Mouse (Mus musculus) limb, embryonic 10.5 days (tissue): ENCODE results near the gene Fut7. TPM values are rescaled to one million over a fixed set of nuclear protein-coding genes. Genes with fewer than 3 reads are reported as not detected.
"Not testable (repeated sequence)": the region's sequence is repeated elsewhere in the genome, so short reads cannot be mapped to it uniquely, and the experiment has no call there.

Experiments used
- DNase-seq: peaks from one replicate; pipeline ENCODE4 v3.0.0-alpha.2; 2017; ENCODE audit warnings: low spot score
- H3K27ac ChIP-seq: fragments of 300-500 bp; sonication (generic); 2 replicates; pipeline ENCODE4 v1.5.1; 2016; ENCODE audit warnings: mild to moderate bottlenecking
- H3K27me3 ChIP-seq: fragments of 300-500 bp; sonication (generic); 2 replicates; pipeline ENCODE4 v1.6.1; 2016; ENCODE audit warnings: low read depth, mild to moderate bottlenecking; ENCODE audit not compliant: poor library complexity, severe bottlenecking
- H3K36me3 ChIP-seq: fragments of 300-500 bp; sonication (generic); 2 replicates; pipeline ENCODE4 v1.6.1; 2016; ENCODE audit warnings: mild to moderate bottlenecking, moderate library complexity
- H3K4me1 ChIP-seq: fragments of 300-500 bp; sonication (generic); 2 replicates; pipeline ENCODE4 v1.6.1; 2016
- H3K4me3 ChIP-seq: fragments of 300-500 bp; sonication (generic); 2 replicates; pipeline ENCODE4 v1.5.1; 2016; ENCODE audit warnings: mild to moderate bottlenecking, moderate library complexity
- H3K9me3 ChIP-seq: fragments of 300-500 bp; sonication (generic); replicated peaks from 2 replicates; pipeline ENCODE4 v1.6.1; 2016; ENCODE audit warnings: mild to moderate bottlenecking
- WGBS: fragments of 180-500 bp; shearing (Covaris S2); methylation state at CpG from one replicate; pipeline ENCODE4 v1.1.7; 2016; 5-methylcytosine and 5-hydroxymethylcytosine counted together
- polyA plus RNA-seq: library from polyadenylated mRNA; unstranded; fragments of >200 nt; fragmentation: Nextera tagmentation; extraction: Ambion mirVana; gene quantifications from 2 replicates; pipeline ENCODE4 v1.2.1, GENCODE M21; 2016

The Fut7 gene
- polyA plus RNA-seq, 1 experiment from 2014 or later: not detected

DNA sequence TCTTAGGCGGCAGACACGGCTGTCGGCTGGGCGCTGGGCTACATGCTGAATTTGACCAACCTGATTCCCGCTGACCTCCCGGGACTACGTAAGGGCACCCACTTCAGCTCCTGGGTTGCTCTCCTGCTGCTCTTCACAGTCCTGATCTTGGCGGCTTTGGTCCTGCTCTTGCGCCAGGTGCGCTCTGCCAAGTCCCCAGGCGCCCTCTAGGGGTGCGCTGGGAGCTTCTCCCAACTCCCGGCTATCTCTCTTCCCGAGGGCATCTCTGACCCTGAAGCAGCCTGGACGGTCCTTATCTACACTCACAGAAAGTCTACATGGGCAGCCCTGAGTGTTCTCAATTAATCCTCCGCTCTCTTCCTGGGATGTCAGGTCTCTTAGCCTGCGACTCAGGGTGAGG lies 22.3 kb upstream of the Fut7 start:
- no peak for DNase-seq
- H3K4me1 ChIP-seq: peaks cover 22% of the 10 kb centered on the region
- no peaks in the 10 kb centered on the region for H3K9me3 ChIP-seq
- H3K4me3 ChIP-seq: no peak overlapping the region
- peaks cover 99% of the 10 kb centered on the region for H3K27me3 ChIP-seq
- H3K27ac ChIP-seq: no peak overlapping the region
- H3K36me3 ChIP-seq: no peaks in the 10 kb centered on the region
- WGBS: 3% methylated on average over 17 of the region's 17 CpGs

DNA sequence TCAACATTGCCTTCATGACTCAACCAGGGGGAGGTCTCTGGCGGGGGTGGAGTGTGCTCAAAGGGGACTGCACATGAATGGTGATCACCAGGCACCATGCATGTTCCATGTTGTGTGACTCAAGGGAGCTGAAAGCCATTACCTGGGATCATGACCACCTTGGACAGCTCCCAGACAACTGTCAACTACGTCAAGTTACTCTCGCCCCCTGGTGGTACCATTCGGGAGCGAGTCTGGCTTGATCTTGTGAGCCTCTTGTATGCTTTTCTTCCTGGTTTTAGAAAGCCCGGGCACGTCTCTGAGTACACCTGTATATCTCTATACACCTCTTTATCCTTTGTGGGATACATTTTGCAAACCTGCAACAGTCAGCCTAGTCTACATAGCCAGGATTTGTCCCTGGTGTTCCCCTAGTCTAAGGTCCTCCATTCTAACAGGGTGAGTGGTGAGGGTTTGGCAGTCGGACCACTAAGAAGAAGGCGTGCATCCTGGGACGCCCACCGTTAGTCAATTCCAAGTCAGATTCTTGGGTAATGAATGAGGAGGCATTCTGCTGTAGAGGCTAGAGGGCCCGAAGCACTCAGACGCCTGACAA lies 20.6 kb upstream of the Fut7 start:
- Histone ChIP-seq H3K4me1 (peaks cover 7% of the 10 kb centered on the region), H3K27ac (no peak overlapping the region), H3K4me3 (peak overlapping the region; percentile 58), H3K36me3 (no peaks in the 10 kb centered on the region), H3K27me3 (peaks cover 87% of the 10 kb centered on the region), H3K9me3 (no peaks in the 10 kb centered on the region)
- peak; percentile 90 for DNase-seq
- under 1% methylated on average over 13 of the region's 13 CpGs for WGBS

DNA sequence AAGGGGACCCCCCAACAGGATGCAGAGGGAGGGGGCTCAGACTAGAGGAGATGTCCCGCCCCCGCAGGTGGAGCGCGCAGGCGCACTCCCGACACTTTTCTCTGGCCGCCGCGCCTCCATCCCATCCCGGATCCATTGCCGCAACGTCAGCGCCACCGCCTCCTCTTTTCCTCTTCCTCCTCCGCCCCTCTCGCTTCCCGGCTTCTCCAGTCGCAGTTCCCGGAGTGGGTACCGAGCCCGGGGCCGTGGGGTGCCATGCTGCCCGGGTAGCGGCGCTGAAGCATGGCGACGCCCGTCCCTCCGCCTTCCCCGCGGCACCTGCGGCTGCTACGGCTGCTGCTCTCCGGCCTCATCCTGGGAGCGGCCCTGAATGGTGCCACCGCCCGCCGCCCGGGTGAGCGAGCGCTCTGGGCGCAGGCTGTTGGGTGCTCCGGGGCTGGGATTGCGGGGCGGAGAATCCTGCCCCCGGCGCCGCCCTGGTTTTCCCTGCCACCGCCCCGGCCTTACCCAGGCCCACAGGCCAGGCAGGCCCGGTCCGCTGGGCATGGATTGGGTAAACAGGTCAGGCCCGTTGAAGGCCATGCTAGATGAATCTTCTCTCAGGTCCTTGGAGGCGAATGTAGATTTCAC lies 20.0 kb upstream of the Fut7 start:
- Histone ChIP-seq H3K27me3 (peaks cover 86% of the 10 kb centered on the region), H3K9me3 (no peaks in the 10 kb centered on the region), H3K27ac (no peak overlapping the region), H3K4me1 (peaks cover 7% of the 10 kb centered on the region), H3K36me3 (no peaks in the 10 kb centered on the region), H3K4me3 (peak overlapping the region; percentile 58)
- DNase-seq: peak; percentile 44
- 2% methylated on average over 54 of the region's 54 CpGs for WGBS

DNA sequence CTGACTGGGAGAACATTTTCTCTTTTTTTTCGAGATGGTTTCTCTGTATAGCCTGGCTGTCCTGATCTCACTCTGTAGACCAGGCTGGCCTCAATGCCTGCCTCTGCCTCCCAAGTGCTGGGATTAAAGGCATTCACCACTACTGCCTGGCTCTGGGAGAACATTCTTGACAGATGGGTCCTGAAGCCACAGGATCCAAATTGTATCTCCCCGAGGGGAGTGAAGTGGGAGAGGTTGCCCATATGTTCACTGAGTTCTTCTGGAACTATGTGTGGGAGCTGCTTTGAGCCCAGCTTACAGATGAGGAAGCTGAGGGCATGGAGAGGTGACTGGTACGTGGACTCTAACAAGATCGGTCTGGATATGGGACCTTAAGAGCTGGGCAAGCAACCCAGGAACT lies 19.1 kb upstream of the Fut7 start:
- H3K9me3 ChIP-seq: no peaks in the 10 kb centered on the region

GRCm38 (mm10) chr2:25408908-25409307 lies 14.2 kb upstream of the Fut7 start:
- Histone ChIP-seq H3K36me3 (no peaks in the 10 kb centered on the region), H3K4me1 (no peaks in the 10 kb centered on the region), H3K9me3 (no peaks in the 10 kb centered on the region), H3K27ac (no peak overlapping the region), H3K4me3 (no peak overlapping the region), H3K27me3 (peaks cover 36% of the 10 kb centered on the region)
- no peak for DNase-seq
- 82% methylated on average over 10 of the region's 10 CpGs for WGBS

More for the DNA sequence above, 19.1 kb upstream of the Fut7 start:
- no peak for DNase-seq
- no peak overlapping the region for H3K27ac ChIP-seq
- peaks cover 83% of the 10 kb centered on the region for H3K27me3 ChIP-seq
- 83% methylated on average over 4 of the region's 4 CpGs for WGBS
- peaks cover 7% of the 10 kb centered on the region for H3K4me1 ChIP-seq
- no peaks in the 10 kb centered on the region for H3K36me3 ChIP-seq
- no peak overlapping the region for H3K4me3 ChIP-seq

- not testable (repeated sequence) for H3K36me3 ChIP-seq, H3K4me3 ChIP-seq, H3K27me3 ChIP-seq, H3K9me3 ChIP-seq, H3K27ac ChIP-seq, DNase-seq, H3K4me1 ChIP-seq
Measured at GRCm38 (mm10) chr2:25413436-25413835, 9.6 kb upstream of the Fut7 start.

- no peak overlapping the region for H3K4me3 ChIP-seq
- no peak for DNase-seq
- no peaks in the 10 kb centered on the region for H3K36me3 ChIP-seq
- H3K27me3 ChIP-seq: peaks cover 9% of the 10 kb centered on the region
- H3K27ac ChIP-seq: no peak overlapping the region
- H3K9me3 ChIP-seq: no peaks in the 10 kb centered on the region
- WGBS: 39% methylated on average over 3 of the region's 3 CpGs
- no peaks in the 10 kb centered on the region for H3K4me1 ChIP-seq
Measured at GRCm38 (mm10) chr2:25417426-25417825, 5.6 kb upstream of the Fut7 start.

DNA sequence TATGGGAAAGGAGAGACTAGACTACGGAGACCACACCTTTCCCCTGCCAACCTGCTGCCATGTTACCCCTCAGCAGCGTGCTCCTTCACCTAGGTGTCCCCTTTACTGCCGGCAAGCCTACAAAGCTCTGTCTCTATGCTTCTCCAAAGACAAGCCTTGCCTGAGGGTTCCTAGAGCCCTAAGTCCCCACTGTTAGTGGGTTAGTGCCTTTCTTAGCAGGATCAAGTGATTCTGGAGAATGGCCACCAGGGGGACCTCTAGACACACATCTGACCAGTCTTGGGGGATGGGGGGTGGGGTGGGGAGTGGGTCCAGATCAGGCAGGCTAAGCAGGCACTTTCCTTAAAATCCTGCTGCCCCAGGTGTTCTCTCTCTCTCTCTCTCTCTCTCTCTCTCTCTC lies 1.2 kb upstream of the Fut7 start:
- WGBS: 24% methylated on average over 3 of the region's 3 CpGs
- Histone ChIP-seq H3K27me3 (peaks cover 53% of the 10 kb centered on the region), H3K27ac (no peak overlapping the region), H3K4me3 (no peak overlapping the region), H3K36me3 (no peaks in the 10 kb centered on the region), H3K4me1 (no peaks in the 10 kb centered on the region), H3K9me3 (no peaks in the 10 kb centered on the region)
- DNase-seq: peak; percentile 71

- peaks cover 54% of the 10 kb centered on the region for H3K27me3 ChIP-seq
- WGBS: 79% methylated on average over 1 of the region's 1 CpGs
- DNase-seq: no peak
Measured at GRCm38 (mm10) chr2:25423626-25424025, 559 bp downstream of the Fut7 start.

GRCm38 (mm10) chr2:25425481-25425880 lies 2.4 kb downstream of the Fut7 start:
- H3K27me3 ChIP-seq: peaks cover 71% of the 10 kb centered on the region
- DNase-seq: no peak
- H3K36me3 ChIP-seq: no peaks in the 10 kb centered on the region
- peaks cover 14% of the 10 kb centered on the region for H3K4me1 ChIP-seq
- no peak overlapping the region for H3K27ac ChIP-seq
- no peaks in the 10 kb centered on the region for H3K9me3 ChIP-seq
- 49% methylated on average over 27 of the region's 27 CpGs for WGBS
- H3K4me3 ChIP-seq: no peak overlapping the region

More at GRCm38 (mm10) chr2:25423626-25424025, 559 bp downstream of the Fut7 start:
- Histone ChIP-seq H3K9me3 (no peaks in the 10 kb centered on the region), H3K36me3 (no peaks in the 10 kb centered on the region), H3K4me1 (peaks cover 6% of the 10 kb centered on the region; the same call in 1 of the 2 replicates), H3K4me3 (no peak overlapping the region), H3K27ac (no peak overlapping the region)

- Histone ChIP-seq H3K36me3 (no peaks in the 10 kb centered on the region), H3K27ac (no peak overlapping the region), H3K9me3 (no peaks in the 10 kb centered on the region), H3K4me3 (no peak overlapping the region), H3K4me1 (peaks cover 15% of the 10 kb centered on the region), H3K27me3 (peaks cover 82% of the 10 kb centered on the region)
- DNase-seq: peak; percentile 82
- 37% methylated on average over 5 of the region's 5 CpGs for WGBS
Measured at GRCm38 (mm10) chr2:25426721-25427191, 3.7 kb downstream of the Fut7 start.

DNA sequence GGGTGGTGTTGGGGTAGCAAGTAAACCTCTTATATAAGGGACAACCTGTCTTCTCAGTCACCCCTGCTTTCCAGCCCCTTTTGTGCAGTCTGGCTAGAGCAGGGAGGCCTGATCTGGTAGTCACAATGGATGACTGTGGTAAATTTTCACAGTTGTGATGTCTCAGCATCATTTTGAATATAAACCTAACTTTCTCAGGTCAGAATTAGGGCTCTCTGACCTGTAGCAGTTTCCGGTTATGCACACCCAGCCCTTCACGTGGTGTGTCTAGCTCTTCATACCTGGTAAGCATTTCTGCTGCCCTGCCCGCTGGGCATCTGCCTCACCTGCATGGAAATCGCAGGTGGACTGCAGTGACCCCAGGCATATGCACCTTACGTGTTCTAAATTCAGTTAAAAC lies 4.2 kb downstream of the Fut7 start:
- Histone ChIP-seq H3K36me3 (no peaks in the 10 kb centered on the region), H3K27ac (no peak overlapping the region), H3K4me1 (peaks cover 20% of the 10 kb centered on the region), H3K9me3 (no peaks in the 10 kb centered on the region), H3K4me3 (no peak overlapping the region), H3K27me3 (peaks cover 79% of the 10 kb centered on the region)
- DNase-seq: no peak
- WGBS: 88% methylated on average over 5 of the region's 5 CpGs

DNA sequence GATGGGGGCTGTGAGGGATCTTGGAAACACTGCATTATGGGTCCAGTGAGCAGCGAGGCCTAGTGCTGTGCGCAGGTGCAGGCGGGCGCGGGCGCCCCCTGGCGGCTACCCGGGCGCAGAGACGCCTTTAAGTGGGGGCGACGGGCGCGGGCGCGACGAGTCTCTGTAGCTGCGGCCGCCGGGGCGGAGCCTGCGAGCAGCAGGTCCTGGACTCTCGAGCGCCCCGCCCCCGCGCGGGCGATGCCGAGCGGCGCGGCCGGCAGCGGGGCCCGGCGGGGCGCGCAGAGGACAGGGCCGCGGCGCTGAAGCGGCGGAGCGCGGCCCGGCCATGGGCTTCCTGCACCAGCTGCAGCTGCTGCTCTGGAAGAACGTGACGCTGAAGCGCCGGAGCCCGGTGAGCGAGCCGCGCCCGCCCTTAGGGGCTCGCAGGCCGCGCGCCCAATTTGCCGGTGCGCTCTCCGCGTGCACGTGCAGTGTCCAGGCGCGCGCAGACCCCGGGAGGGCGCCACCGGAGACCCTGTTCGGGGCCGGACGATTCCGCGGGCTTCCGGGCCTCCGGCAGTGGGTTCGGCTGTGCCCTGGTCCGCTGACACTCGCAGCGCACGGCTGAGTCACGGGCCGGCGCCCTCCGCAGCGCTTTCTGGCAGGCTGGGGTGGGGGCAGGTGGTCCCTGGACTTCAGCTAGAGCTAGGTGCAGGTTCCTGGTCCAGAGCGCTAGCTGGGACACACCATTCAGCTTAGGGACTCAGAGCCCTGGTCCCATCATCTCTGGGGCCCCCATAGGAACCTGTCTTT lies 5.6 kb downstream of the Fut7 start, which contains the start of gene Abca2:
Abca2 (plus strand) TSS at position 262 of the 795 bp plus-strand sequence.
- Histone ChIP-seq H3K27ac (peak within 1 kb of the TSS; percentile 83), H3K9me3 (no peaks in the 10 kb centered on the region), H3K4me3 (peak within 1 kb of the TSS; percentile 77), H3K36me3 (no peaks in the 10 kb centered on the region), H3K27me3 (peaks cover 70% of the 10 kb centered on the region), H3K4me1 (peaks cover 31% of the 10 kb centered on the region)
- WGBS: under 1% methylated on average over 89 of the region's 89 CpGs
- DNase-seq: peak; percentile 97
